Mouse (Mus musculus): Measurements from ENCODE around the gene Rhox2e. TPM values are rescaled to one million over a fixed set of nuclear protein-coding genes. Genes with fewer than 3 reads are reported as not detected.
"Not testable (repeated sequence)": the region's sequence is repeated elsewhere in the genome, so short reads cannot be mapped to it uniquely, and the experiment has no call there.

Gene Rhox2e
- not detected in 2 replicates for polyA plus RNA-seq (2015; fragmentation: Nextera tagmentation; extraction: Ambion mirVana)

GRCm38 (mm10) chrX:37530152-37530551 is at the start of gene Rhox2e:
Gene Rhox2e (plus strand): TSS chrX:37530452.
- ATAC-seq (ENCODE audit: borderline replicate concordance, extremely low read depth, low FRiP score, low TSS enrichment); H3K27me3 ChIP-seq; H3K27ac ChIP-seq; H3K4me2 ChIP-seq; H3K9ac ChIP-seq; H3K4me3 ChIP-seq; H3K4me1 ChIP-seq; H3K9me3 ChIP-seq; H3K36me3 ChIP-seq: not testable (repeated sequence)
- WGBS, result 83% methylated on average over 2 of the region's 8 CpGs

DNA sequence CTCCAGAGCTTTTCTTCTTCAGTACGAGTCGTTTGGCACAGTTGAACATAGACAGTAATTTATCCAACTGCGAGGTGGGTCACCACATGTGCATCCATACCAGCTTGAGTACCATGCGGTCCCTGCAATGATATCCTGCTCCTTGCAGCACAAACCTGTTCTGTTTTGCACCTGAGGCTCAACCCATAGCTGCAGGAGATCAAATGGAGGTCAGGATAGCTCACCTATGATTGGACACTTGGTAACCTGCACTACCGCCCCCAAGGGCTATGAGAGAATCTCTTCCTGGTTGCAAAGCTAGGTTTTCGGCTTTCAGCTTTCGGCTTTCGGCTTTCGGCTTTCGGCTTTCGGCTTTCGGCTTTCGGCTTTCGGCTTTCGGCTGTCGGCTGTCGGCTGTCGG is 16.2 kb upstream of the Rhox2e start, which contains the start of gene Rhox4d:
Gene Rhox4d, plus strand, starts transcription at position 301 of the 400 bp plus-strand sequence.
- ATAC-seq (ENCODE audit: borderline replicate concordance, extremely low read depth, low FRiP score, low TSS enrichment); H3K9me3 ChIP-seq: not testable (repeated sequence)
- 90% methylated on average over 11 of the region's 18 CpGs for WGBS

DNA sequence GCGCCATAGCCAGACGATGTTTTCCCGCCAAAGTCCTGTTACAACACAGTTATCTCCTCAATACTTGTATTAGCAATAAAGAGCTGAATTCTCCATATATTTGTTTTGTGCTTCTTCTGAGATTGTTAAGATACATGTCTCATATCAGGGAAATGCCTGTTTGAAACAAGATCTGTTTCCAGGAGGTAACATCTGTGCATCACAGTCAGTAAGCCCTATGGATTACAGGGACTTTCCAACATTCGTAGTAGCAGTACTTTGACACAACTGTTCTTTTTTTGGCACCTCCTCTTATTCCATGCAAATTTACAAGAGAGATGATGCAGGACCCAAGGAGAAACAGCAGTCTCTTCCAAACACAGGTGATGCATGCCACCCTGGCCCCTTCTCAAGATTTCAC is 11.5 kb downstream of the Rhox2e start, which contains the start of gene Rhox3e:
Gene Rhox3e, plus strand, starts transcription at position 301 of the 400 bp plus-strand sequence.
- not testable (repeated sequence) for H3K4me3 ChIP-seq; H3K4me2 ChIP-seq; H3K27ac ChIP-seq; H3K9me3 ChIP-seq; ATAC-seq (ENCODE audit: borderline replicate concordance, extremely low read depth, low FRiP score, low TSS enrichment); H3K27me3 ChIP-seq; H3K9ac ChIP-seq; H3K36me3 ChIP-seq; H3K4me1 ChIP-seq
- WGBS, result 60% methylated on average over 1 of the region's 4 CpGs

More for the DNA sequence above, 16.2 kb upstream of the Rhox2e start, which contains the start of gene Rhox4d:
- H3K4me2 ChIP-seq, H3K4me3 ChIP-seq, H3K27me3 ChIP-seq, H3K9ac ChIP-seq, H3K27ac ChIP-seq, H3K36me3 ChIP-seq, H3K4me1 ChIP-seq: not testable (repeated sequence)

DNA sequence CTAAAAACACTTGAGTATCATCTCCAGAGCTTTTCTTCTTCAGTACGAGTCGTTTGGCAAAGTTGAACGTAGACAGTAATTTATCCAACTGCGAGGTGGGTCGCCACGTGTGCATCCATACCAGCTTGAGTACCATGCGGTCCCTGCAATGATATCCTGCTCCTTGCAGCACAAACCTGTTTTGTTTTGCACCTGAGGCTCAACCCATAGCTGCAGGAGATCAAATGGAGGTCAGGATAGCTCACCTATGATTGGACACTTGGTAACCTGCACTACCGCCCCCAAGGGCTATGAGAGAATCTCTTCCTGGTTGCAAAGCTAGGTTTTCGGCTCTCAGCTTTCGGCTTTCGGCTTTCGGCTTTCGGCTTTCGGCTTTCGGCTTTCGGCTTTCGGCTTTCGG is 26.9 kb downstream of the Rhox2e start, which contains the start of gene Rhox4e:
Gene Rhox4e, plus strand, starts transcription at position 301 of the 400 bp plus-strand sequence.
- 99% methylated on average over 10 of the region's 18 CpGs for WGBS
- H3K9ac ChIP-seq; H3K27ac ChIP-seq; H3K4me2 ChIP-seq; H3K4me1 ChIP-seq; ATAC-seq (ENCODE audit: borderline replicate concordance, extremely low read depth, low FRiP score, low TSS enrichment); H3K36me3 ChIP-seq; H3K27me3 ChIP-seq; H3K9me3 ChIP-seq; H3K4me3 ChIP-seq: not testable (repeated sequence)

- not testable (repeated sequence) for H3K4me3 ChIP-seq; H3K27ac ChIP-seq; H3K4me1 ChIP-seq; H3K9me3 ChIP-seq; H3K36me3 ChIP-seq; H3K9ac ChIP-seq; H3K27me3 ChIP-seq; H3K4me2 ChIP-seq; ATAC-seq (ENCODE audit: borderline replicate concordance, extremely low read depth, low FRiP score, low TSS enrichment)
- WGBS, result 89% methylated on average over 8 of the region's 8 CpGs
Observed at GRCm38 (mm10) chrX:37571105-37571504, 40.9 kb downstream of the Rhox2e start, which contains the start of gene Rhox2f. Gene Rhox2f (plus strand): TSS chrX:37571405.

GRCm38 (mm10) chrX:37572638-37573037 is 42.4 kb downstream of the Rhox2e start:
- WGBS, result 37% methylated on average over 2 of the region's 2 CpGs
- ATAC-seq (ENCODE audit: borderline replicate concordance, extremely low read depth, low FRiP score, low TSS enrichment); H3K4me2 ChIP-seq: not testable (repeated sequence)

GRCm38 (mm10) chrX:37580692-37581091 is 50.4 kb downstream of the Rhox2e start, which contains the start of gene Rhox3f:
Gene Rhox3f (plus strand): TSS chrX:37580992.
- not testable (repeated sequence) for H3K27ac ChIP-seq; H3K36me3 ChIP-seq; H3K27me3 ChIP-seq; H3K4me1 ChIP-seq; ATAC-seq (ENCODE audit: borderline replicate concordance, extremely low read depth, low FRiP score, low TSS enrichment); H3K4me2 ChIP-seq; H3K4me3 ChIP-seq; H3K9ac ChIP-seq; H3K9me3 ChIP-seq

More at GRCm38 (mm10) chrX:37572638-37573037, 42.4 kb downstream of the Rhox2e start:
- not testable (repeated sequence) for H3K36me3 ChIP-seq, H3K27ac ChIP-seq, H3K4me1 ChIP-seq, H3K4me3 ChIP-seq, H3K9me3 ChIP-seq, H3K27me3 ChIP-seq, H3K9ac ChIP-seq

Other genes starting within 250 kb of the Rhox2e start
- not detected in 2 replicates for gene Rhox3a2, start 150.4 kb upstream of the Rhox2e start, polyA plus RNA-seq (2015; fragmentation: Nextera tagmentation; extraction: Ambion mirVana)
- gene Rhox4a2, start 139.6 kb upstream of the Rhox2e start, polyA plus RNA-seq (2015; fragmentation: Nextera tagmentation; extraction: Ambion mirVana), result 0.49 TPM in 1 of 2 replicates, not detected in the other
- gene Rhox2b, start 118.4 kb upstream of the Rhox2e start, polyA plus RNA-seq (2015; fragmentation: Nextera tagmentation; extraction: Ambion mirVana), result not detected in 2 replicates
- 0.10 TPM in 1 of 2 replicates, not detected in the other for gene Rhox4b, start 98.0 kb upstream of the Rhox2e start, polyA plus RNA-seq (2015; fragmentation: Nextera tagmentation; extraction: Ambion mirVana)
- not detected in 2 replicates for gene Rhox2c, start 76.8 kb upstream of the Rhox2e start, polyA plus RNA-seq (2015; fragmentation: Nextera tagmentation; extraction: Ambion mirVana)
- gene Rhox3c, start 71.9 kb upstream of the Rhox2e start, polyA plus RNA-seq (2015; fragmentation: Nextera tagmentation; extraction: Ambion mirVana), result not detected in 2 replicates
- not detected in 2 replicates for gene Rhox4c, start 50.1 kb upstream of the Rhox2e start, polyA plus RNA-seq (2015; fragmentation: Nextera tagmentation; extraction: Ambion mirVana)
- not detected in 2 replicates for gene Rhox2d, start 37.0 kb upstream of the Rhox2e start, polyA plus RNA-seq (2015; fragmentation: Nextera tagmentation; extraction: Ambion mirVana)
- gene Rhox4d, start 16.1 kb upstream of the Rhox2e start, polyA plus RNA-seq (2015; fragmentation: Nextera tagmentation; extraction: Ambion mirVana), result not detected in 2 replicates
- not detected in 2 replicates for gene Rhox3e, start 11.6 kb downstream of the Rhox2e start, polyA plus RNA-seq (2015; fragmentation: Nextera tagmentation; extraction: Ambion mirVana)
- not detected in 2 replicates for gene Rhox4e, start 27.0 kb downstream of the Rhox2e start, polyA plus RNA-seq (2015; fragmentation: Nextera tagmentation; extraction: Ambion mirVana)
- gene Rhox2f, start 41.0 kb downstream of the Rhox2e start, polyA plus RNA-seq (2015; fragmentation: Nextera tagmentation; extraction: Ambion mirVana), result not detected in 2 replicates
- gene Rhox3f, start 50.5 kb downstream of the Rhox2e start, polyA plus RNA-seq (2015; fragmentation: Nextera tagmentation; extraction: Ambion mirVana), result not detected in 2 replicates
- gene Rhox4f, start 77.3 kb downstream of the Rhox2e start, polyA plus RNA-seq (2015; fragmentation: Nextera tagmentation; extraction: Ambion mirVana), result not detected in 2 replicates
- gene Rhox3g, start 98.2 kb downstream of the Rhox2e start, polyA plus RNA-seq (2015; fragmentation: Nextera tagmentation; extraction: Ambion mirVana), result not detected in 2 replicates
- gene Rhox2g, start 113.0 kb downstream of the Rhox2e start, polyA plus RNA-seq (2015; fragmentation: Nextera tagmentation; extraction: Ambion mirVana), result not detected in 2 replicates
- gene Rhox4g, start 120.9 kb downstream of the Rhox2e start, polyA plus RNA-seq (2015; fragmentation: Nextera tagmentation; extraction: Ambion mirVana), result not detected in 2 replicates
- gene Rhox3h, start 138.3 kb downstream of the Rhox2e start, polyA plus RNA-seq (2015; fragmentation: Nextera tagmentation; extraction: Ambion mirVana), result not detected in 2 replicates
- not detected in 2 replicates for gene Rhox2h, start 142.8 kb downstream of the Rhox2e start, polyA plus RNA-seq (2015; fragmentation: Nextera tagmentation; extraction: Ambion mirVana)

Data from lung, embryonic 15.5 days (tissue).